Mouse (Mus musculus): ENCODE data around the gene Adarb1.

GRCm38 (mm10) chr10:77314711-77315266 lies 103.3 kb downstream of the Adarb1 start:
- TF ChIP-seq EP300 (IDR thresholded peaks at IDR 0.05; ENCODE audit: low read depth) = no peak
- TF ChIP-seq CTCF (IDR thresholded peaks at IDR 0.05; ENCODE audit: low read depth) = no peak

All from liver, embryonic 14.5 days (tissue).